Mouse (Mus musculus): ENCODE measurements around the gene Zswim8. TPM values are rescaled to one million over a fixed set of nuclear protein-coding genes. Genes with fewer than 3 reads are reported as not detected.

The Zswim8 gene
- 40.3 and 43.1 TPM in 2 replicates for polyA plus RNA-seq (2015; fragmentation: Nextera tagmentation; extraction: Ambion mirVana)

GRCm38 (mm10) chr14:20707201-20708190 is at the start of gene Zswim8:
Gene Zswim8, plus strand, starts transcription at chr14:20707552.
- WGBS, result under 1% methylated on average over 80 of the region's 80 CpGs
- Histone ChIP-seq H3K27ac (peak within 1 kb of the TSS; percentile 81), H3K9me3 (no peaks in the 10 kb centered on the region), H3K36me3 (peaks cover 39% of the 10 kb centered on the region), H3K4me1 (peaks cover 27% of the 10 kb centered on the region), H3K4me2 (replicated peaks) (peak within 1 kb of the TSS; percentile 85), H3K27me3 (no peaks in the 10 kb centered on the region), H3K9ac (peak within 1 kb of the TSS; percentile 97), H3K4me3 (peak within 1 kb of the TSS; percentile 100)
- ATAC-seq (ENCODE audit: low FRiP score, low read depth), result peak; percentile 94

- no peak for ATAC-seq (ENCODE audit: low FRiP score, low read depth)
Observed at GRCm38 (mm10) chr14:20658326-20658725, 49.0 kb upstream of the Zswim8 start.

GRCm38 (mm10) chr14:20658902-20659301 is 48.5 kb upstream of the Zswim8 start:
- Histone ChIP-seq H3K27ac (no peak overlapping the region), H3K9ac (no peak overlapping the region), H3K9me3 (no peaks in the 10 kb centered on the region), H3K4me3 (no peak overlapping the region), H3K4me1 (peaks cover 30% of the 10 kb centered on the region), H3K36me3 (no peaks in the 10 kb centered on the region), H3K4me2 (replicated peaks) (no peak overlapping the region), H3K27me3 (no peaks in the 10 kb centered on the region)
- 81% methylated on average over 6 of the region's 6 CpGs for WGBS
- ATAC-seq (ENCODE audit: low FRiP score, low read depth), result no peak

More at GRCm38 (mm10) chr14:20658326-20658725, 49.0 kb upstream of the Zswim8 start:
- Histone ChIP-seq H3K4me2 (replicated peaks) (no peak overlapping the region), H3K4me1 (peaks cover 25% of the 10 kb centered on the region), H3K27ac (no peak overlapping the region), H3K9ac (no peak overlapping the region), H3K36me3 (no peaks in the 10 kb centered on the region), H3K27me3 (no peaks in the 10 kb centered on the region), H3K9me3 (no peaks in the 10 kb centered on the region), H3K4me3 (no peak overlapping the region)

- WGBS, result 99% methylated on average over 7 of the region's 7 CpGs
- ATAC-seq (ENCODE audit: low FRiP score, low read depth), result no peak
- Histone ChIP-seq H3K4me3 (no peak overlapping the region), H3K27ac (no peak overlapping the region), H3K9ac (no peak overlapping the region), H3K4me1 (peaks cover 38% of the 10 kb centered on the region), H3K4me2 (replicated peaks) (no peak overlapping the region), H3K9me3 (no peaks in the 10 kb centered on the region), H3K27me3 (no peaks in the 10 kb centered on the region), H3K36me3 (no peaks in the 10 kb centered on the region)
Observed at GRCm38 (mm10) chr14:20659687-20660086, 47.7 kb upstream of the Zswim8 start.

- Histone ChIP-seq H3K4me2 (replicated peaks) (peak overlapping the region; percentile 86), H3K9me3 (no peaks in the 10 kb centered on the region), H3K27me3 (peaks cover 3% of the 10 kb centered on the region; the same call in 1 of the 2 replicates), H3K27ac (peak overlapping the region; percentile 95), H3K4me3 (peak overlapping the region; percentile 71), H3K4me1 (peaks cover 41% of the 10 kb centered on the region), H3K36me3 (no peaks in the 10 kb centered on the region), H3K9ac (peak overlapping the region; percentile 83)
- 2% methylated on average over 52 of the region's 52 CpGs for WGBS
- peak; percentile 82 for ATAC-seq (ENCODE audit: low FRiP score, low read depth)
Observed at GRCm38 (mm10) chr14:20660827-20661660, 46.3 kb upstream of the Zswim8 start.

- 7% methylated on average over 16 of the region's 19 CpGs for WGBS
Observed at GRCm38 (mm10) chr14:20661661-20662331, 45.6 kb upstream of the Zswim8 start.

GRCm38 (mm10) chr14:20662740-20663139 is 44.6 kb upstream of the Zswim8 start:
- ATAC-seq (ENCODE audit: low FRiP score, low read depth), result no peak
- H3K4me1 ChIP-seq, result peaks cover 41% of the 10 kb centered on the region
- WGBS, result 83% methylated on average over 3 of the region's 3 CpGs
- no peaks in the 10 kb centered on the region for H3K9me3 ChIP-seq
- peak overlapping the region; percentile 71 for H3K4me3 ChIP-seq
- H3K9ac ChIP-seq, result peak overlapping the region; percentile 83; the same call in 1 of the 2 replicates
- H3K4me2 ChIP-seq (replicated peaks), result peak overlapping the region; percentile 86
- no peaks in the 10 kb centered on the region for H3K36me3 ChIP-seq
- peaks cover 8% of the 10 kb centered on the region; the same call in 1 of the 2 replicates for H3K27me3 ChIP-seq
- H3K27ac ChIP-seq, result no peak overlapping the region

More at GRCm38 (mm10) chr14:20661661-20662331, 45.6 kb upstream of the Zswim8 start:
- H3K4me3 ChIP-seq, result peak overlapping the region; percentile 71
- H3K4me1 ChIP-seq, result peaks cover 41% of the 10 kb centered on the region
- peak overlapping the region; percentile 95 for H3K27ac ChIP-seq
- ATAC-seq (ENCODE audit: low FRiP score, low read depth), result peak; percentile 20; the same call in 1 of the 2 replicates
- H3K9ac ChIP-seq, result peak overlapping the region; percentile 83
- peak overlapping the region; percentile 86 for H3K4me2 ChIP-seq (replicated peaks)
- peaks cover 8% of the 10 kb centered on the region; the same call in 1 of the 2 replicates for H3K27me3 ChIP-seq
- no peaks in the 10 kb centered on the region for H3K36me3 ChIP-seq
- H3K9me3 ChIP-seq, result no peaks in the 10 kb centered on the region

GRCm38 (mm10) chr14:20663601-20664000 is 43.8 kb upstream of the Zswim8 start:
- no peaks in the 10 kb centered on the region for H3K9me3 ChIP-seq
- peak overlapping the region; percentile 41 for H3K4me2 ChIP-seq (replicated peaks)
- no peaks in the 10 kb centered on the region for H3K36me3 ChIP-seq
- peaks cover 16% of the 10 kb centered on the region for H3K27me3 ChIP-seq
- H3K4me3 ChIP-seq, result peak overlapping the region; percentile 71
- H3K4me1 ChIP-seq, result peaks cover 41% of the 10 kb centered on the region
- 58% methylated on average over 2 of the region's 2 CpGs for WGBS
- peak overlapping the region; percentile 79; the same call in 1 of the 2 replicates for H3K27ac ChIP-seq
- ATAC-seq (ENCODE audit: low FRiP score, low read depth), result no peak
- H3K9ac ChIP-seq, result peak overlapping the region; percentile 31

- Histone ChIP-seq H3K9ac (peak overlapping the region; percentile 43; the same call in 1 of the 2 replicates), H3K27ac (peak overlapping the region; percentile 79), H3K36me3 (no peaks in the 10 kb centered on the region), H3K27me3 (peaks cover 21% of the 10 kb centered on the region), H3K4me3 (peak overlapping the region; percentile 71), H3K9me3 (no peaks in the 10 kb centered on the region), H3K4me1 (peaks cover 41% of the 10 kb centered on the region), H3K4me2 (replicated peaks) (peak overlapping the region; percentile 41)
- peak; percentile 39 for ATAC-seq (ENCODE audit: low FRiP score, low read depth)
- 41% methylated on average over 3 of the region's 3 CpGs for WGBS
Observed at GRCm38 (mm10) chr14:20664436-20664835, 42.9 kb upstream of the Zswim8 start.

GRCm38 (mm10) chr14:20667469-20667868 is 39.9 kb upstream of the Zswim8 start:
- H3K4me3 ChIP-seq, result no peak overlapping the region
- no peak overlapping the region for H3K4me2 ChIP-seq (replicated peaks)
- peaks cover 24% of the 10 kb centered on the region for H3K4me1 ChIP-seq
- H3K9ac ChIP-seq, result no peak overlapping the region
- H3K9me3 ChIP-seq, result no peaks in the 10 kb centered on the region
- H3K27ac ChIP-seq, result no peak overlapping the region
- 72% methylated on average over 1 of the region's 1 CpGs for WGBS
- H3K27me3 ChIP-seq, result peaks cover 24% of the 10 kb centered on the region
- no peaks in the 10 kb centered on the region; the same call in 1 of the 2 replicates for H3K36me3 ChIP-seq
- no peak for ATAC-seq (ENCODE audit: low FRiP score, low read depth)

GRCm38 (mm10) chr14:20668154-20668810 is 39.1 kb upstream of the Zswim8 start, which contains the start of gene Synpo2l:
Gene Synpo2l, minus strand, starts transcription at chr14:20668354.
- peak; percentile 55; the same call in 1 of the 2 replicates for ATAC-seq (ENCODE audit: low FRiP score, low read depth)
- Histone ChIP-seq H3K4me1 (peaks cover 17% of the 10 kb centered on the region), H3K9ac (no peak within 1 kb of the TSS), H3K4me3 (no peak within 1 kb of the TSS), H3K9me3 (no peaks in the 10 kb centered on the region), H3K27ac (no peak within 1 kb of the TSS), H3K36me3 (no peaks in the 10 kb centered on the region; the same call in 1 of the 2 replicates), H3K27me3 (peaks cover 24% of the 10 kb centered on the region), H3K4me2 (replicated peaks) (no peak within 1 kb of the TSS)
- WGBS, result 82% methylated on average over 8 of the region's 8 CpGs
